Mouse (Mus musculus) stomach, embryonic 16.5 days (tissue): ENCODE measurements around the gene Dst. TPM values are rescaled to one million over a fixed set of nuclear protein-coding genes. Genes with fewer than 3 reads are reported as not detected.

Experiments
- ATAC-seq: fragments of 200-750 bp; cut with Nextera tagmentation; 2 replicates; pipeline ENCODE4 v1.8.0; 2017; ENCODE audit warnings: moderate number of reproducible peaks, moderate TSS enrichment; ENCODE audit not compliant: insufficient read depth, low FRiP score
- H3K27ac ChIP-seq: fragments of 300-500 bp; sonication (generic); 2 replicates; pipeline ENCODE4 v1.5.1; 2014; ENCODE audit warnings: low read length
- H3K27me3 ChIP-seq: fragments of 300-500 bp; sonication (generic); 2 replicates; pipeline ENCODE4 v1.6.1; 2014; ENCODE audit warnings: low read length, control low read depth, mixed read lengths; ENCODE audit not compliant: control insufficient read depth, insufficient read depth
- H3K36me3 ChIP-seq: fragments of 300-500 bp; sonication (generic); 2 replicates; pipeline ENCODE4 v1.6.1; 2014; ENCODE audit warnings: low read length; ENCODE audit not compliant: control insufficient read depth, insufficient read depth
- H3K4me1 ChIP-seq: fragments of 300-500 bp; sonication (generic); 2 replicates; pipeline ENCODE4 v1.6.1; 2014; ENCODE audit warnings: low read length, control low read depth, mixed read lengths; ENCODE audit not compliant: control insufficient read depth, insufficient read depth
- H3K4me2 ChIP-seq: fragments of 300-500 bp; sonication (generic); 2 replicates; pipeline ENCODE4 v1.6.1; 2014; ENCODE audit warnings: low read depth, low read length, mixed read lengths
- H3K4me3 ChIP-seq: fragments of 300-500 bp; sonication (generic); replicated peaks from 2 replicates; pipeline ENCODE4 v1.5.1; 2014; ENCODE audit warnings: mild to moderate bottlenecking, low read length
- H3K9ac ChIP-seq: fragments of 300-500 bp; sonication (generic); 2 replicates; pipeline ENCODE4 v1.6.1; 2014; ENCODE audit warnings: low read length
- H3K9me3 ChIP-seq: fragments of 300-500 bp; sonication (generic); replicated peaks from 2 replicates; pipeline ENCODE4 v1.6.1; 2016; ENCODE audit warnings: low read length, control low read depth; ENCODE audit not compliant: control insufficient read depth
- WGBS: fragments of 180-500 bp; shearing (Covaris S2); extraction: QIAGEN DNeasy Blood & Tissue Kit; methylation state at CpG from one replicate; pipeline ENCODE4 v1.1.7; 2014; 5-methylcytosine and 5-hydroxymethylcytosine counted together
- polyA plus RNA-seq: library from polyadenylated mRNA; unstranded; fragments of >200 nt; fragmentation: Nextera tagmentation; extraction: Ambion mirVana; gene quantifications from 2 replicates; pipeline ENCODE4 v1.2.1, GENCODE M21; 2015

The Dst gene
- polyA plus RNA-seq, 1 experiment from 2014 or later: 27.8 TPM

- H3K9me3 ChIP-seq: no peaks in the 10 kb centered on the region; the same call in 1 of the 2 replicates
- H3K27ac ChIP-seq: no peak overlapping the region
- no peak overlapping the region for H3K4me2 ChIP-seq
- 92% methylated on average over 6 of the region's 6 CpGs for WGBS
- no peaks in the 10 kb centered on the region for H3K4me1 ChIP-seq
- no peaks in the 10 kb centered on the region for H3K27me3 ChIP-seq
- no peak overlapping the region for H3K9ac ChIP-seq
- no peaks in the 10 kb centered on the region for H3K36me3 ChIP-seq
- ATAC-seq: no peak
- no peak overlapping the region for H3K4me3 ChIP-seq
Observed at GRCm38 (mm10) chr1:33955626-33956025, 47.6 kb downstream of the Dst start.

DNA sequence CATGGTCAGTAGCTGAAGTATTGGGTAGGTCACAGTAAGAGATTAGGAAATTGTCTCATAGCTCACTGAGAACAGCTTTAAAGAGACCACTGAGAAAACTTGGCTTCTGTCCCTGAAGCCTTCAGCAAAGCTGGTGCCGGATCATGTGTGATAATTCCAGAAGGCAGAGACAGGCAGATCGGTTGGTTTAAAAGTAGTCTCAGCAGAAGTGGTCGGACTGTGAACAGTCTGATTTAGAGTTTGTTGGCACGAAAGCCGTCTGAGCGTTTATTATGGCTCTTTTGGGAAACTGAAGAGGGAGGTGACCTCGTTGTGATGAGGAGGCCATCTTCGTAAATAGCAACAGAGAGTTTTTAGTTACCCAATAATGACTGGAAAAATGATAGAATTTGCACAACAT, 52.4 kb downstream of the Dst start:
- 77% methylated on average over 8 of the region's 8 CpGs for WGBS
- no peak for ATAC-seq
- H3K4me3 ChIP-seq: no peak overlapping the region
- no peaks in the 10 kb centered on the region for H3K4me1 ChIP-seq
- H3K36me3 ChIP-seq: no peaks in the 10 kb centered on the region
- H3K9ac ChIP-seq: no peak overlapping the region
- H3K4me2 ChIP-seq: no peak overlapping the region
- no peak overlapping the region for H3K27ac ChIP-seq
- no peaks in the 10 kb centered on the region; the same call in 1 of the 2 replicates for H3K9me3 ChIP-seq
- no peaks in the 10 kb centered on the region for H3K27me3 ChIP-seq

GRCm38 (mm10) chr1:33964643-33965042, 56.6 kb downstream of the Dst start:
- Histone ChIP-seq H3K27ac (no peak overlapping the region), H3K9me3 (no peaks in the 10 kb centered on the region), H3K9ac (no peak overlapping the region), H3K36me3 (no peaks in the 10 kb centered on the region), H3K27me3 (no peaks in the 10 kb centered on the region), H3K4me2 (no peak overlapping the region), H3K4me1 (no peaks in the 10 kb centered on the region), H3K4me3 (no peak overlapping the region)
- ATAC-seq: no peak
- WGBS: 32% methylated on average over 5 of the region's 5 CpGs

DNA sequence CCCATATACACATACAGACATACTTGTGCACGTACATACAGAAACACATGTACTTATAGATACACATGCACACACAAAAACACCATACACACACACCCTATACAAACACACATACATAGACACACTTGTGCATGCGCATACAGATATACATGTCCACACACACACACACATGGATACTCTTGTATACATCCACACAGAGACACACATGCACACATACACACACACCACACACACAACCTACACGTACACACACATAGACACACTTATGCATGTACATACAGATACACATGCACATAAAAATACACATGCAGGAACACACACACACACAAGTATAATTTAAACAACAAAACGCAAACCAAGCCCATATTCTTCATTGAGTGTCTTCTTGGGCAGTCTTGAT, 57.8 kb downstream of the Dst start:
- Histone ChIP-seq H3K4me2 (no peak overlapping the region), H3K27ac (no peak overlapping the region), H3K9ac (no peak overlapping the region), H3K27me3 (no peaks in the 10 kb centered on the region), H3K4me1 (no peaks in the 10 kb centered on the region), H3K4me3 (no peak overlapping the region), H3K9me3 (no peaks in the 10 kb centered on the region), H3K36me3 (no peaks in the 10 kb centered on the region)
- 83% methylated on average over 4 of the region's 4 CpGs for WGBS
- ATAC-seq: no peak

- no peaks in the 10 kb centered on the region for H3K9me3 ChIP-seq
- H3K9ac ChIP-seq: no peak overlapping the region
Observed at GRCm38 (mm10) chr1:33966328-33966727, 58.3 kb downstream of the Dst start.

DNA sequence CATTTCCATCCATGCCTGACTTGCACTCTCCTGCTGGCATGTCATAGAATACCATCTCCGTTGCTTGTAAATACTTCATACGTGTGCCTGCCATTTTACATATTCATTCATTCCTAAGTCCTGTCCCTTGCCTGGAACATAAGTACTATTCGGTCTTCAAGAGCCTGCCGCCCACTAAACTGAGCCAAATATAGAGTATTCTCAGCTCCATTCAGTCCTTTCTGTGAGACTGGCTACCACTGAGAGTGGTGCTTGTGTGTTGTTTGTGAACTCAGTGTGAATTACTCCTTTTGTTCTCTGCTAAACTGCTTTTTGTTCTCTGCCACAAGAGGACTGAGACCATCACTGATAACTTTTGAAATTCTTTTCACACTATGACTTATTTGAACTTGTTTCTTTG, 59.2 kb downstream of the Dst start:
- no peak overlapping the region for H3K27ac ChIP-seq
- no peaks in the 10 kb centered on the region for H3K27me3 ChIP-seq
- no peak overlapping the region for H3K4me2 ChIP-seq
- WGBS: 88% methylated on average over 4 of the region's 4 CpGs
- no peak for ATAC-seq
- H3K4me3 ChIP-seq: no peak overlapping the region
- no peaks in the 10 kb centered on the region for H3K36me3 ChIP-seq
- no peaks in the 10 kb centered on the region for H3K9me3 ChIP-seq
- H3K4me1 ChIP-seq: no peaks in the 10 kb centered on the region
- no peak overlapping the region for H3K9ac ChIP-seq

More at GRCm38 (mm10) chr1:33966328-33966727, 58.3 kb downstream of the Dst start:
- Histone ChIP-seq H3K4me1 (no peaks in the 10 kb centered on the region), H3K27me3 (no peaks in the 10 kb centered on the region), H3K27ac (no peak overlapping the region), H3K4me2 (no peak overlapping the region), H3K4me3 (no peak overlapping the region), H3K36me3 (no peaks in the 10 kb centered on the region)
- ATAC-seq: no peak
- 23% methylated on average over 6 of the region's 6 CpGs for WGBS

GRCm38 (mm10) chr1:33969910-33970309, 61.9 kb downstream of the Dst start:
- Histone ChIP-seq H3K9me3 (no peaks in the 10 kb centered on the region), H3K4me3 (no peak overlapping the region), H3K27ac (no peak overlapping the region), H3K9ac (no peak overlapping the region), H3K27me3 (no peaks in the 10 kb centered on the region), H3K4me1 (no peaks in the 10 kb centered on the region), H3K36me3 (no peaks in the 10 kb centered on the region), H3K4me2 (no peak overlapping the region)
- 35% methylated on average over 2 of the region's 2 CpGs for WGBS
- no peak for ATAC-seq

- 91% methylated on average over 11 of the region's 11 CpGs for WGBS
- Histone ChIP-seq H3K27ac (no peak overlapping the region), H3K36me3 (no peaks in the 10 kb centered on the region), H3K4me2 (no peak overlapping the region), H3K27me3 (no peaks in the 10 kb centered on the region), H3K4me3 (no peak overlapping the region), H3K9ac (no peak overlapping the region), H3K9me3 (no peaks in the 10 kb centered on the region), H3K4me1 (no peaks in the 10 kb centered on the region)
- no peak for ATAC-seq
Observed at GRCm38 (mm10) chr1:33974401-33974800, 66.4 kb downstream of the Dst start.

- no peaks in the 10 kb centered on the region for H3K4me1 ChIP-seq
- H3K36me3 ChIP-seq: no peaks in the 10 kb centered on the region
- no peak overlapping the region for H3K4me3 ChIP-seq
- no peak overlapping the region for H3K27ac ChIP-seq
- H3K27me3 ChIP-seq: no peaks in the 10 kb centered on the region
- WGBS: 70% methylated on average over 4 of the region's 4 CpGs
- no peak overlapping the region for H3K9ac ChIP-seq
- no peak for ATAC-seq
- no peak overlapping the region for H3K4me2 ChIP-seq
- H3K9me3 ChIP-seq: no peaks in the 10 kb centered on the region
Observed at GRCm38 (mm10) chr1:33975333-33975732, 67.3 kb downstream of the Dst start.

DNA sequence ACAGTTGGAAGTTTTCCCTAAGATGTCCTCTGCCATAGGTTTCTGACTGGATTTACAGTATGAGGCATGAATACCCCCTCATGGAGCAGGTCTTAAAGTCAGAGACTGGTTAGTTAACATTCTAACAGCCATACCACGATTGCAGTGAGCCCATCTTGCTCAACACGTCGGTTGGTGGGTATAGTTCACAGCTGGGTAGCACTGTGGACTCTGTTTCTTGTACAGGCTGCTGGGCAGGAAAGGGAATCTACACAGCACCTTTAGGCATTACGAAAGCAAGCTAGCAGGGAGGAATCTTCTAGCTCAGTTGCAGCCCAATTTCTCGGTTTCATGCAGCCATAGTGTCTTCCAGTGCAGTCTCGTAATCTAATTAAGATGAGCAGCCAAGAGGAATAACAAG, 69.8 kb downstream of the Dst start:
- Histone ChIP-seq H3K9ac (no peak overlapping the region), H3K27me3 (no peaks in the 10 kb centered on the region), H3K36me3 (no peaks in the 10 kb centered on the region), H3K27ac (no peak overlapping the region), H3K4me2 (no peak overlapping the region), H3K4me1 (no peaks in the 10 kb centered on the region), H3K9me3 (no peaks in the 10 kb centered on the region), H3K4me3 (no peak overlapping the region)
- 87% methylated on average over 6 of the region's 6 CpGs for WGBS
- no peak for ATAC-seq
